Mouse (Mus musculus): Measurements from ENCODE around the gene Pgam2.
A peak's percentile ranks its signal among the peaks of the same experiment; 100 is the strongest.

DNA sequence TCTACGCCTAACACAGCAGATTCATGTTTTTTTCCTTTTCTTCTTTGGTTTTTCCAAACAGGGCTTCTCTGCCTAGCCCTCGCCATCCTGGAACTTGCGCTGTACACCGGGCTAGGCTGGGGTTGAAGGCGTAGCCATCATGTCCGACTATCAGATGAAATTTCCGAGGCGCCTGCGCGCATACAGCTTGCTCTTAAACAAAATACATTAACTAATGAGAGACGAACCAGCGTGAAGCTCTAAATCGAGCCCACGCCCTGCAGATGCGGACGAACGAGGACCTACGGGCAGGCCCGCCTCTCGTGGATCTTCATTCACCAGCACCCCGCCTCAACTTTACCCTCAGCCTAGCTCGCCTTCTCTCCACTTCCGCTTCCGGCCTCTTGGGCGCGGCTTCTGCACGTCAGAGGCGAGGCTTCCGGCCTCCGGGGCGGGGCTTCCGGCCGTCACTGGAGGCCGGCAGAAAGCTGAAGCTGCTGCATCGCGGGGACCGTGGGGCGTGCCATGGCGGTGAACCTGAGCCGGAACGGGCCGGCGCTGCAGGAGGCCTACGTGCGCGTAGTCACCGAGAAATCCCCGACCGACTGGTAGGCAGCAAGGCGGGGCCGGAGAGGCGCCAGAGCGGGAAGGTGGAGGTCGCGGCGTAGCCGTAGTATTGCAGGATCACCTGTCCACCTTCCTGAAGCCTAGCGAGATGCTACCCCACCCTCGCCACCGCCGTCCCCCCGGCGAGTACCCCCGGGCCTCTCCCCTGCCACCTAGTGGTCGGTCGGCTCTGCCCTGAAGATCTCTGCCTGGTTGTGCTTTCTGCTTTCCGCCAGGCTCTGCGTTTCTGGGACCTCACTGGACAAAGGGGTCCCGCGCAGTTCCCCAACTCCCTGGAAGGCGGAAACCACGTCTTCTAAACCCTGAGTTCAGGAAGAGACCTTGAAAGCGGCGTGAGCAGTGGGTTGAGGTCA lies 15.2 kb downstream of the Pgam2 start, which contains the start of gene Dbnl:
- TF ChIP-seq CTCF (conservative IDR thresholded peaks at IDR 0.05; ENCODE audit: insufficient read depth, insufficient read length, low read depth, low read length), result peak; percentile 61
- peak; percentile 88 for TF ChIP-seq POLR2A (IDR thresholded peaks at IDR 0.05; ENCODE audit: low read depth, low read length)

Data from kidney, adult 2 months (tissue).